Mouse (Mus musculus) liver, embryonic 16.5 days (tissue): ENCODE data around the gene Nhsl2. TPM values are rescaled to one million over a fixed set of nuclear protein-coding genes. Genes with fewer than 3 reads are reported as not detected.
A peak's percentile ranks its signal among the peaks of the same experiment; 100 is the strongest.

Experiments used
- ATAC-seq: fragments of 200-750 bp; cut with Nextera tagmentation; 2 replicates; pipeline ENCODE4 v1.8.0; 2017; ENCODE audit warnings: low read depth, mild to moderate bottlenecking, moderate number of reproducible peaks, moderate library complexity
- H3K27ac ChIP-seq: fragments of 300-500 bp; sonication (generic); 2 replicates; pipeline ENCODE4 v1.5.1; 2014; ENCODE audit warnings: mild to moderate bottlenecking, low read length
- H3K27me3 ChIP-seq: fragments of 300-500 bp; sonication (generic); 2 replicates; pipeline ENCODE4 v1.6.1; 2014; ENCODE audit warnings: low read depth, low read length, mixed read lengths; ENCODE audit not compliant: control insufficient read depth, insufficient read depth
- H3K36me3 ChIP-seq: fragments of 300-500 bp; sonication (generic); 2 replicates; pipeline ENCODE4 v1.6.1; 2014; ENCODE audit warnings: mild to moderate bottlenecking; ENCODE audit not compliant: control insufficient read depth, insufficient read depth
- H3K4me1 ChIP-seq: fragments of 300-500 bp; sonication (generic); 2 replicates; pipeline ENCODE4 v1.6.1; 2014; ENCODE audit warnings: low read depth, low read length, mixed read lengths; ENCODE audit not compliant: control insufficient read depth
- H3K4me2 ChIP-seq: fragments of 300-500 bp; sonication (generic); 2 replicates; pipeline ENCODE4 v1.6.1; 2014; ENCODE audit warnings: low read depth, low read length, mixed read lengths
- H3K4me3 ChIP-seq: fragments of 300-500 bp; sonication (generic); 2 replicates; pipeline ENCODE4 v1.5.1; 2014; ENCODE audit warnings: low read depth, mild to moderate bottlenecking, low read length
- H3K9ac ChIP-seq: fragments of 300-500 bp; sonication (generic); 2 replicates; pipeline ENCODE4 v1.6.1; 2014; ENCODE audit warnings: low read depth, low read length
- H3K9me3 ChIP-seq: fragments of 300-500 bp; sonication (generic); replicated peaks from 2 replicates; pipeline ENCODE4 v1.6.1; 2016; ENCODE audit warnings: low read length; ENCODE audit not compliant: control insufficient read depth
- WGBS: fragments of 180-500 bp; shearing (Covaris S2); extraction: QIAGEN DNeasy Blood & Tissue Kit; methylation state at CpG from one replicate; pipeline ENCODE4 v1.1.7; 2014; ENCODE audit not compliant: insufficient replicate concordance; 5-methylcytosine and 5-hydroxymethylcytosine counted together
- polyA plus RNA-seq: library from polyadenylated mRNA; unstranded; fragments of >200 nt; fragmentation: Nextera tagmentation; extraction: Ambion mirVana; gene quantifications from 2 replicates; pipeline ENCODE4 v1.2.1, GENCODE M21; 2015

Gene Nhsl2
- polyA plus RNA-seq, 1 experiment from 2014 or later = 1.7 TPM

GRCm38 (mm10) chrX:101953787-101954491 lies 104.8 kb downstream of the Nhsl2 start:
- ATAC-seq = peak; percentile 85
- Histone ChIP-seq H3K36me3 (no peaks in the 10 kb centered on the region), H3K4me3 (0 out of 2 replicates have a peak overlapping the region, but pooled peaks have one; percentile 15), H3K4me1 (no peaks in the 10 kb centered on the region), H3K4me2 (peak overlapping the region; percentile 42), H3K9me3 (no peaks in the 10 kb centered on the region), H3K27ac (peak overlapping the region; percentile 33; the same call in 1 of the 2 replicates), H3K27me3 (no peaks in the 10 kb centered on the region; the same call in 1 of the 2 replicates), H3K9ac (no peak overlapping the region)
- 23% methylated on average over 26 of the region's 30 CpGs for WGBS

GRCm38 (mm10) chrX:101954492-101954851 lies 105.3 kb downstream of the Nhsl2 start:
- Histone ChIP-seq H3K4me2 (no peak overlapping the region), H3K9me3 (no peaks in the 10 kb centered on the region), H3K27ac (no peak overlapping the region), H3K9ac (no peak overlapping the region), H3K4me3 (no peak overlapping the region), H3K27me3 (no peaks in the 10 kb centered on the region; the same call in 1 of the 2 replicates), H3K4me1 (no peaks in the 10 kb centered on the region), H3K36me3 (no peaks in the 10 kb centered on the region)
- ATAC-seq = no peak
- WGBS = 43% methylated on average over 6 of the region's 6 CpGs

DNA sequence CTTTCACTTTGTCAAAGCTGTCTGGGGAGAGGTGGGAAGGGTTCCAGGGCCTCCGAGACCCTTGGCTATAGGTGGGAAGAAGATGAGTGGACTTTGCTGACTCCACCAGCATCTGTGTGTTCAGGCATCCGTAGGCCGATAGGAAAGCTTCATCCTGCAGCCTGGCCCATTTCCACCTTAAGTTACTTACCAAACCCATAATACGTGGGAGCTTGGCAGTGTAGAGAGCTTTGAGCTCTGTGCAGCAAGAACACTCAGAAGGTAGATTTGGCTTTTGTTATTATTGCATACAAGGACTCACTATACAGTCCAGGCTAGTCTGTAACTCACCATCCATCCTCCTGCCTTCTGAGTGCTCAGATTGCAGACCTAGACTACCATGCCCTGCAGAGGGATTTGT lies 112.7 kb downstream of the Nhsl2 start:
- H3K27ac ChIP-seq = no peak overlapping the region
- no peaks in the 10 kb centered on the region for H3K4me1 ChIP-seq
- no peak overlapping the region for H3K9ac ChIP-seq
- 58% methylated on average over 4 of the region's 4 CpGs for WGBS
- no peak overlapping the region for H3K4me3 ChIP-seq
- H3K27me3 ChIP-seq = no peaks in the 10 kb centered on the region; the same call in none of the 2 replicates
- no peak for ATAC-seq
- H3K4me2 ChIP-seq = no peak overlapping the region
- H3K36me3 ChIP-seq = no peaks in the 10 kb centered on the region
- no peaks in the 10 kb centered on the region for H3K9me3 ChIP-seq

DNA sequence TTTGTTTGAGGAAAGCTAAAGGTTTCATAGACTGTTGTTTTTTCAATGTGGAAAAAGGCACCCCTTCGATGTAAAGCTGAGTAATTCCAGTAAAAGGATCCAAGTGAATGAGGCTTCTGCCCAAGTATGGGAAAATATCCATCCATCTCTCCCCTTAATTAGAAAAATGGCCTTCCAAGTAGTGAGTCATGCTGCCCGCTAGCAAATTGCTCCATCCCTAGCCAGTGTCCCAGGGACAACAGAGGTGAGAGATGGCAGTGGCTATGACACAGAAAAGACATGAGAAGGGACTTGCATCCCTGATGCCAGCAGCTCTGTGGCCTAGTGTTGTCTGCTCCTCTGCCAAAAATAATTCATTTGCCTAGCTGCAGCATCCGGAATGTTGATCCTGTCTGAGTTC lies 114.5 kb downstream of the Nhsl2 start:
- ATAC-seq = no peak
- Histone ChIP-seq H3K27ac (no peak overlapping the region), H3K9ac (no peak overlapping the region), H3K4me1 (no peaks in the 10 kb centered on the region), H3K27me3 (no peaks in the 10 kb centered on the region; the same call in none of the 2 replicates), H3K4me3 (no peak overlapping the region), H3K4me2 (no peak overlapping the region), H3K9me3 (no peaks in the 10 kb centered on the region), H3K36me3 (no peaks in the 10 kb centered on the region)
- 68% methylated on average over 3 of the region's 3 CpGs for WGBS

GRCm38 (mm10) chrX:101973028-101973427 lies 123.8 kb downstream of the Nhsl2 start:
- Histone ChIP-seq H3K4me3 (no peak overlapping the region), H3K4me2 (no peak overlapping the region), H3K9me3 (no peaks in the 10 kb centered on the region), H3K9ac (no peak overlapping the region), H3K27ac (no peak overlapping the region), H3K36me3 (no peaks in the 10 kb centered on the region), H3K4me1 (no peaks in the 10 kb centered on the region), H3K27me3 (no peaks in the 10 kb centered on the region; the same call in 1 of the 2 replicates)
- 56% methylated on average over 3 of the region's 3 CpGs for WGBS
- ATAC-seq = no peak

DNA sequence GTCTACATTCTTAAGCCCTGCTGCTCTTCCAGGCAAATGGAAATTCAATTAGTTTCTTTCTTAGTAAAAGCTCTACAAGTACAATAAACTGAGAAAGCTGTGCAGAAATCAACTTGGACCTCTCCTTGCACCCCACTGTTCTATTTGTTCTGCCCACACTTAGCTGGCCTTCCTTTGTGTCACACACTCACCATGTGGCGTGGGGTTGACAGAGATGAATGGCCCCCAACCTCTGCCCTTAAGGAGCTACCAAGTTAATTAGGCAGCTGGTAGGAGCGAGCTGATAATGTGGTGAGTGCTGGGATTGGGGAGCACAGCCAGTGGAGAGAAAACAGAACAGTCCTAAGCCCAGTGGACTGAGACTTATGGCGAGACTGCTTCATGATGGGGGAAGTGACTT lies 127.7 kb downstream of the Nhsl2 start:
- Histone ChIP-seq H3K27ac (no peak overlapping the region), H3K9me3 (no peaks in the 10 kb centered on the region), H3K4me2 (no peak overlapping the region), H3K9ac (no peak overlapping the region), H3K4me3 (no peak overlapping the region), H3K36me3 (no peaks in the 10 kb centered on the region), H3K4me1 (no peaks in the 10 kb centered on the region), H3K27me3 (no peaks in the 10 kb centered on the region; the same call in 1 of the 2 replicates)
- ATAC-seq = no peak
- 42% methylated on average over 3 of the region's 3 CpGs for WGBS

GRCm38 (mm10) chrX:101978861-101979260 lies 129.7 kb downstream of the Nhsl2 start:
- Histone ChIP-seq H3K4me2 (no peak overlapping the region), H3K4me1 (no peaks in the 10 kb centered on the region), H3K4me3 (no peak overlapping the region), H3K27ac (no peak overlapping the region), H3K9ac (no peak overlapping the region), H3K9me3 (no peaks in the 10 kb centered on the region), H3K36me3 (no peaks in the 10 kb centered on the region), H3K27me3 (no peaks in the 10 kb centered on the region; the same call in 1 of the 2 replicates)
- no peak for ATAC-seq
- whole genome bisulfite sequencing = 39% methylated on average over 2 of the region's 2 CpGs

DNA sequence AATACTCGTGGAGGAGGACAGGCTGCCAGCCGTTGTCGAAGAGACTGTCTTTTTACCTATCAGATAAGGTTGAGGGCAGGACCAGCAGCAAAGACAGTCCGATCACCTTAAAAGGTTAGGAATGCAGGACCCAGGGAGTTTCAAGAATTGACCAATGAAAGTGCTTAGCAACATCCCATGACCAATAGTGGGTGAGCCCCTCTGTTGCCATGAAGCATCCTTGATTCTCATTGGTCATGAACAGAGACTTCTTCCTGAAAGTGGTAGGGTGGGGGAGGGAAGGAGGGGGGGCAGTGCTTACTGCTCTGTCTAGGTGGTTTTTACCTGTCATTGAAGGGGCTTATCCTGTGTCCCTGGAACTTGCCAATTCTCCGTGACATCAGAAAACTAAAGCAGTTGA lies 130.1 kb downstream of the Nhsl2 start:
- Histone ChIP-seq H3K9ac (no peak overlapping the region), H3K27ac (no peak overlapping the region), H3K36me3 (no peaks in the 10 kb centered on the region), H3K4me3 (no peak overlapping the region), H3K4me2 (no peak overlapping the region), H3K4me1 (no peaks in the 10 kb centered on the region), H3K27me3 (no peaks in the 10 kb centered on the region; the same call in 1 of the 2 replicates), H3K9me3 (no peaks in the 10 kb centered on the region)
- WGBS = 34% methylated on average over 5 of the region's 5 CpGs
- no peak for ATAC-seq

GRCm38 (mm10) chrX:101980586-101980985 lies 131.4 kb downstream of the Nhsl2 start:
- Histone ChIP-seq H3K9ac (no peak overlapping the region), H3K9me3 (no peaks in the 10 kb centered on the region), H3K4me2 (no peak overlapping the region), H3K4me1 (no peaks in the 10 kb centered on the region), H3K4me3 (no peak overlapping the region), H3K27me3 (no peaks in the 10 kb centered on the region; the same call in 1 of the 2 replicates), H3K27ac (no peak overlapping the region), H3K36me3 (no peaks in the 10 kb centered on the region)
- ATAC-seq = no peak
- WGBS = 59% methylated on average over 2 of the region's 2 CpGs
